In the genomic region with DNA sequence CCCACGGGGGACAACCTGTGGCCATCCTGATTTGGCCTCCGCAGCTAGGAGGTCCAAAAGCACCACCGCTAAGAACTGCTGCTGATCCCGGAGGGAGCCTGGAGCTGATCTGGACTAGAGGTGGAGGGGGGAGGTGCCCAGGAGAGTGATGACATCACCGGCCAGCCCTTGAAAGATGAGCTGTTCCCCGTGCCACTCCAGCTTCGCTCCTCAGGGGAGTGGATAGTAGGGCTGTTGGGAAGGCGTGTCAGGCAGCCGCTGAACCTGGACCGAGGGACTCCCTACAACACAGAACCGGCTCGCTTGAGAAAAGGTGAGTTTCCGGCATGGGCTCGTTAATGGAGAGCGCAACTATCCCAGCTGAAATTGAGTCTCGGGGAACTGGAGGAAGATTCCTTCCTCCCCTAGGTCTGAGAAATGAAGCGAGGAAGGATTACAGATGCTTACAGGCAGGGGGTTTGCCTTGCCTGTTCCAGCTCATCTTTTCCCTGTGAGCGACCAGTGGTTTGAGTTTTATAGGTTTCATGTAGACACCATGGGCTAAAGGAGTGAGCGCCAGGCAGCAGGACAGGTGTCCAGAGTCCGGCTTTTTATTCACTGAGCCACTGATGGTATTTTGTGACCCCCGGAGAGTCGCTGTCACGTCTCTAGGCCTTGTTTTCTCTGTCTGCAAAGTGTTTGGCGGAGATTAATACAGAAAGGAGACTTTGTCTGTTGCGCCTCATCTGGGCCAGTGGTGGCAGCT, we compare ENCODE assay signal across 9 mouse cellular contexts. TPM values are rescaled to one million over a fixed set of nuclear protein-coding genes. Genes with fewer than 3 reads are reported as not detected.
DNase-seq lines count a peak whose midpoint lies in the region; ATAC-seq and TF ChIP-seq lines count a peak whose summit lies in the region.
"Had no signal": no experiment of that assay in that cellular context is flagged by ENCODE, and none has a peak within 500 bp of the region (broad histone marks: within the 10 kb centered on the region; RNA-seq: fewer than 3 reads in every experiment).

TSS of gene Bdkrb2 (plus strand) at position 291 of the 745 bp plus-strand sequence.

- H3K4me3 ChIP-seq in limb, embryonic 14.5 days (replicated peaks; ENCODE audit: low read length): peak within 1 kb of the TSS; percentile 28
- peak within 1 kb of the TSS; percentile 31 for H3K4me3 ChIP-seq in neural tube, embryonic 11.5 days (ENCODE audit: low read depth, low read length)

- TF ChIP-seq POLR2A in limb, embryonic 14.5 days (IDR thresholded peaks at IDR 0.05; ENCODE audit: borderline replicate concordance, extremely low read depth, insufficient read depth, insufficient read length): no peak

- intact Hi-C loops in heart, postnatal 10 days (cut with DNase I): loop anchor here (2.0 to 5.0 kb wide), 2 partner anchors 22 to 51 kb away; no protein-coding TSS in a partner anchor
- intact Hi-C loops in left cerebral cortex, postnatal 10 days (cut with DNase I): no loop called here

- ATAC-seq in limb, embryonic 14.5 days (ENCODE audit: low FRiP score, low read depth): peak; percentile 60; the same call in 1 of the 2 replicates
- ATAC-seq in neural tube, embryonic 11.5 days (ENCODE audit: insufficient read depth, low FRiP score, low TSS enrichment): peak; percentile 60; the same call in 1 of the 2 replicates
- no peak for ATAC-seq in erythroid progenitor cell, adult 5-6 weeks (replicated peaks; ENCODE audit: low FRiP score, poor library complexity, severe bottlenecking)

- peaks cover 22% of the 10 kb centered on the region for H3K27me3 ChIP-seq in limb, embryonic 14.5 days (ENCODE audit: control insufficient read depth, insufficient read depth, low read length)
- peaks cover 26% of the 10 kb centered on the region for H3K27me3 ChIP-seq in neural tube, embryonic 11.5 days (ENCODE audit: control insufficient read depth, insufficient read depth, low read length)

- peak; percentile 44 to 54 for DNase-seq in heart, adult 18-20 months
- DNase-seq in heart, adult 9 months (ENCODE audit: low spot score in 2 of 2): no peak
- DNase-seq in embryo, embryonic 9.5 days (ENCODE audit: extremely low spot score): peak; percentile 76
- peak; percentile 41 to 49 for DNase-seq in heart, postnatal 10 days
- DNase-seq in limb, embryonic 14.5 days (ENCODE audit: low spot score): peak; percentile 42
- peak; percentile 56 for DNase-seq in neural tube, embryonic 11.5 days (ENCODE audit: low spot score)
- no peak for DNase-seq in left cerebral cortex, postnatal 10 days (ENCODE audit: extremely low spot score in 1 of 2, low spot score in 2 of 2)

- no peaks in the 10 kb centered on the region for H3K36me3 ChIP-seq in limb, embryonic 14.5 days (ENCODE audit: control insufficient read depth, insufficient read depth, low read length)
- H3K36me3 ChIP-seq in neural tube, embryonic 11.5 days (ENCODE audit: control insufficient read depth, insufficient read depth, low read length): no peaks in the 10 kb centered on the region
- H3K36me3 ChIP-seq: G1E had no signal

- no peaks in the 10 kb centered on the region for H3K9me3 ChIP-seq in limb, embryonic 14.5 days (ENCODE audit: control insufficient read depth, low read length)
- no peaks in the 10 kb centered on the region for H3K9me3 ChIP-seq in neural tube, embryonic 11.5 days (ENCODE audit: control insufficient read depth, low read length)

- WGBS in limb, embryonic 14.5 days: 4% methylated on average over 25 of the region's 25 CpGs
- WGBS in neural tube, embryonic 11.5 days: 3% methylated on average over 25 of the region's 25 CpGs

- peak within 1 kb of the TSS; percentile 52 for H3K4me2 ChIP-seq in limb, embryonic 14.5 days (replicated peaks; ENCODE audit: low read depth, low read length, severe bottlenecking)
- peak within 1 kb of the TSS; percentile 55 for H3K4me2 ChIP-seq in neural tube, embryonic 11.5 days (ENCODE audit: low read depth)

- H3K4me1 ChIP-seq in limb, embryonic 14.5 days (ENCODE audit: control insufficient read depth, insufficient read depth, low read length): peaks cover 22% of the 10 kb centered on the region
- H3K4me1 ChIP-seq in neural tube, embryonic 11.5 days (ENCODE audit: control insufficient read depth, insufficient read depth, low read length): peaks cover 10% of the 10 kb centered on the region; the same call in 1 of the 2 replicates

- H3K9ac ChIP-seq in limb, embryonic 14.5 days (ENCODE audit: low read depth, low read length, severe bottlenecking): peak within 1 kb of the TSS; percentile 41
- H3K9ac ChIP-seq in neural tube, embryonic 11.5 days (ENCODE audit: low read length): no peak within 1 kb of the TSS; the same call in 1 of the 2 replicates

- no peak within 1 kb of the TSS for H3K27ac ChIP-seq in limb, embryonic 14.5 days (replicated peaks; ENCODE audit: low read depth, low read length)
- no peak within 1 kb of the TSS for H3K27ac ChIP-seq in neural tube, embryonic 11.5 days (ENCODE audit: low read depth, low read length)

RNA-seq across cellular contexts. Expression of gene Bdkrb2, which starts in this region (rescaled TPM):
- total RNA-seq in heart, adult 18-20 months (2021): under 1 TPM; 0.31 to 0.40 TPM
- total RNA-seq in heart, postnatal 10 days (2021): 1 to 10 TPM; 1.2 to 2.2 TPM
- polyA plus RNA-seq in limb, embryonic 14.5 days (2012; rRNA removed): 1.7 and 2.2 TPM in 2 replicates
- polyA plus RNA-seq in limb, embryonic 14.5 days (2014; fragmentation: Nextera tagmentation; extraction: Ambion mirVana): 0.82 and 1.2 TPM in 2 replicates
- 0.17 and 0.37 TPM in 2 replicates for polyA plus RNA-seq in neural tube, embryonic 11.5 days (2014; fragmentation: Nextera tagmentation; extraction: Ambion mirVana)
- not detected in 2 replicates for total RNA-seq in erythroid progenitor cell, adult 5-6 weeks (2015; ENCODE audit: low replicate concordance)
- not detected in 2 replicates for total RNA-seq in erythroid progenitor cell, adult 5-6 weeks (2017; ENCODE audit: low replicate concordance)
- total RNA-seq in left cerebral cortex, postnatal 10 days (2021): under 1 TPM; 0.28 to 0.65 TPM

Comparison
In these comparisons a context has a peak if more than half of its experiments do, and no peak if none do; other contexts are left out.
1. DNase-seq: peak in embryo, embryonic 9.5 days (single experiment), heart, postnatal 10 days (2 of 2) and limb, embryonic 14.5 days (single experiment); none in heart, adult 9 months (0 of 2) and left cerebral cortex, postnatal 10 days (0 of 2).
2. Peak in DNase-seq in heart, adult 18-20 months; RNA of the gene not detected or under 1 TPM.
3. Peak in DNase-seq, ATAC-seq, H3K4me3 ChIP-seq and H3K4me2 ChIP-seq in neural tube, embryonic 11.5 days; RNA of the gene not detected or under 1 TPM.